Mouse (Mus musculus) kidney, postnatal 4 days (tissue): Measurements from ENCODE around the gene Igf2bp3.

ENCODE experiments used
- DNase-seq, 2 experiments: peaks; one replicate each; pipeline ENCODE4 v3.0.0; 2021; ENCODE audit warnings: mixed read lengths in 2 of 2

Gene Igf2bp3

DNA sequence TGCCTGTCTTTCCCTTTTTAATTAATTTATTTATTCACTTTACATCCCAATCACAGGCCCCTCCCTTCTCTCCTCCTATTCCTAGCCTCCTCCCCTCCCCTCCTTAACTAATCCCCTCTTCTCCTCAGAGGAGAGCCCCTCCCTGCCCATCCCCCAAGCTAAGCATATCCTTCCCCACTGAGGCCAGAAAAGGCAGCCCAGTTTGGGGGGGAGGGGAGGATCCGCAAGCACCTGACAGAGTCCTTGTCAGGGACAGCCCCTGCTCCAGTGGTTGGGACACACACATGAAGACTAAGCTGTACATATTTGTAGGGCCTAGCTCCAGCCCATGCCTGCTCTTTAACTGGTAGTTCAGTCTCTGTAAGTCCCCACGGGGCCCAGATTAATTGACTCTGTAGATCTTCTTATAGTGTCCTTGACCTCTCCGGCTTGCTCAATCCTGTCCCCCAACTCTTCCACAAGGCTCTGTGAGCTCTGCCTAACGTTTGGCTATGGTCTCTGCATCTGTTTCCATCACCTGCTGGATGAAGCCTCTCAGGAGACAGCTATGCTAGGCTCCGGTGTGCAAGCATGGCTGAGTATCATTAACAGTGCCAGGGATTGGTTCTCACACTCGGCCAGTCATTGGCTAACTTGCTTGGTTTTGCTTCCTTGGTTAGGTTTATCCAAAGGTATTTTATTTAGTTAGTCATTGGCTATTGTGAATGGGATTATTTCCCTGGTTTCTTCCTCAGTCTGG lies 82.2 kb downstream of the Igf2bp3 start:
- DNase-seq = no peak

DNA sequence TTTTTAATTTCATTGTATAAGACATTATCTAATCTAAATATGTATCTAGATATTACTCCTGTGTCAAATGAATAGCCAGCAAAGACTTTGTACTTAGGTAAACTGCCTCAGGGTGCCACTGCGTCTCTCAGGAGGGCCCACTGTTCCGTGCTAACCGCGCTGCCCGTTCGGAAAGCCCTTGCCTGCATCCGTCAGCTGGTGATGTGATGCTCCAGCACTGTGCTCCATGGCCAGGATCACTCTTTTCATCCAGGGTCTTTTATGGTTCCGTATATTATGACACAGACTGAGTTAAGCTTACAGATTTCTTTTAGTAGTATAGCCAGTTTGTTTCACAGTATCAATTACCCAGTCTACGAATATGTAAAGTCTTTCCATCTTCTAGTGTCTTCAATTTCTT lies 82.9 kb downstream of the Igf2bp3 start:
- DNase-seq = no peak

DNA sequence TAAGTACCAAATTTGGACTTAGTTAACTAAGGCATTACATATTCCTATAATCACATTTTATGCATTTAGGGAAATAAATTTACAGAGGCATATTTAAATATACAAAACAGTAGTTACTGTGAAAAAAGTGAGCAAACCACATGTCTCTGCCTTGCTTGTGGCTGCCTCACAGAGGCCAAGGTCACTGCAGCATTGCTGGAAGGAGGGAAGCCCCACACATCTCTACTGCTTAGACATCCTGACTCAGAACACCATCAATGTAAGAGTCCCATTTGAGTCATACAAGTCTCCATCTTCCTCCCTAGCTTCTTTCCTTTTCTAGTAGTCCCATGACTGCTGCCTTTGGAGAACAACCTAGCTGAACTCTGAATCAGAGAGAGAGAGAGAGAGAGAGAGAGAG lies 84.4 kb downstream of the Igf2bp3 start:
- DNase-seq = no peak

DNA sequence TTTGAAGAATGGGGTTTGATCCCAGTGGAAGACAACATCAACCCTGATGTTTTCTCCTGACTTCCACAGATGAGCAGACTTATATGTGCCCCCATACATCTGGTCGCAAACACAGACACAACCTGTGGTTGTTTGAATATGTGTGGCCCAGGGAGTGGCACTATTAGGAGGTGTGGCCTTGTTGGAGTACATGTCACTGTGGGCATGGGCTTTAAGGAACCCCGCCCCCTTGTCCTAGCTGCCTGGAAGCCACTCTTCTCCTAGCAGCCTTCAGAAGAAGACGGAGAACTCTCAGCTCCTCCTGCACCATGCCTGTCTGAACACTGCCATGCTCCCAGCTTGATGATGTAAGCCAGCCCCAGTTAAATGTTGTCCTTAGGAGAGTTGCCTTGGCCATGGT lies 94.4 kb downstream of the Igf2bp3 start:
- no peak for DNase-seq

DNA sequence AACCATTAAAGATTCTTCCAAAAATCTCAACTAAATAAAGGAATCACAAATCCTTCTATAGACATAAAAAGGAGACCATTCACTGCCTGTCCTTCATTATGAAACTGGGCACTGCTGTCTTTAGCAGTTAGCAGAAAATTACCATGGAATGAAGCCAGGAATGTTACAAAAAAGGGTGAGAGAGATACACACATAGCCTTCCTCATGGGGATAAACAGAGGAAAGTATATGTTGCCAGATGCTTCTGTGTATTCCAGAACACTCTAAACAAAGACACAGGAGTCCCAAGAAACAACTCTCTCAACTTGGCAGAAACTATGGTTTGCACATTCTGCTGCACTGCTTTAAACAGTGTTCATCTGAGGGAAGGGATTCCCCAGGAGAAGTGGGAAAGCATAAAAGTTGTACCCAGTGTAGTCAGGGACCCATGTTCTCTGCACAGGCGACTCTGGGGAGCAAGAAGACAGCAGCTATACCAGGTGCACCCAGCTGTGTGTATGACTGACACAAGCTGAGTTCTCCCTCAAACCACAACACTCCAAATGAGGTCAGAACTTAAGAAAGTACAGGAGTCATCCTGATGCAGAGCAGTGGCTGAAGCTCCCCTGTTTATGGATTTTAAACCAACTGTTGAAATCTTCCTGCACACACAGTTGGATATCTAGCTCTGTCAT lies 95.2 kb downstream of the Igf2bp3 start:
- DNase-seq = no peak

DNA sequence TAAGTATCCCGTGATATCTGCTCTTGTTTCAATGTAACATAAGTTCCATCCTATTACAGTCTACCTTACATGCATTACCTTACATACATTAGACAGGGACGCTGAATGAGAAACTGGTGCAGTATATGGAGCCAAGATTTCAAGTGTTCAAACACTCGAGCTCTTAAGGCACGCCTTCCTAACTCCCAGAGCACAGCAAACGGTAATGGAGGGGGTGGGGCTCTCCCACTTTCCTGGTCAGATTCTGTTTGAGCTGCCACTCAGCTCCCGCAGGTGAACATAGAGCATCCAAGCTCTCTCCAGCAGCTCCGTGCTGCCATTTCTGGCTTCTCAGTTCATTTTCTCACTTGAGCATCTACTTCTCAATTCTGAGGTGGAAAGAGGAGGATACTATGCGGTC lies 96.3 kb downstream of the Igf2bp3 start:
- no peak for DNase-seq

DNA sequence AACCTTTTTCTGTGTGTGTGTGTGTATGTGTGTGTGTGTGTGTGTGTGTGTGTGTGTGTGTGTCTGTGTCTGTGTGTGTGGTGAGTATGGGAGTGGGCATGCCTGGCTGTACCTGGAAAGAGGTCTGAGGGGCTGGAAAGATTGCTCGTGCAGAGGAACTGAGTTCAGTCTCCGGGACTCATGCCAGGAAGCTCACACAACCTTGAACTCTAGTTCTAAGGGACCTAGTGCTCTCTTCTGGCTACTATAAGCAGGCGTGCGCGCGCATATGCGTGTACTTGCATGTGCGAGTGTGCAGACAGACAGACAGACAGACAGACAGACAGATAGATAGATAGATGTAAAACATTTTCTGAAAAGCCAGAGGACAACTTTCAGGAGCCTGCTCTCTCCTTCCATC lies 98.5 kb downstream of the Igf2bp3 start:
- no peak for DNase-seq

DNA sequence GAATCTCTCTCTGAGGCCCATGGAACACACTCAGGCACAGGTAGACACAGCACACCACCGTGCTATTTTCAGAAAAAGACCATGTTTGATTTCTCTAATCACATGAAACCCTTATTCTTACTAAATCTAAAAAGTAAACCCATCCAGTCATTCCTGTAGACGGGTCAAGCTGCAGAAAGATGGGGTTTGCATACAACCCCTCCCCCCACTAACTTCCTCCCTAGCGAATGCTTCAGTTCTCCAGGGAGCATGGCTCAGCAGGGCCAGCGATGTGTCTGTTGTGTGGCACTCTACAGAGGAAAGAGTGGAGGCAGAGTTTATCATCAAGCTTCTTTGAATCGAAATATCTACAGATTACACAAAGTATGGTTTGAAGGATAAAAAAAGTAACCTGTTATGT lies 99.2 kb downstream of the Igf2bp3 start:
- no peak for DNase-seq

DNA sequence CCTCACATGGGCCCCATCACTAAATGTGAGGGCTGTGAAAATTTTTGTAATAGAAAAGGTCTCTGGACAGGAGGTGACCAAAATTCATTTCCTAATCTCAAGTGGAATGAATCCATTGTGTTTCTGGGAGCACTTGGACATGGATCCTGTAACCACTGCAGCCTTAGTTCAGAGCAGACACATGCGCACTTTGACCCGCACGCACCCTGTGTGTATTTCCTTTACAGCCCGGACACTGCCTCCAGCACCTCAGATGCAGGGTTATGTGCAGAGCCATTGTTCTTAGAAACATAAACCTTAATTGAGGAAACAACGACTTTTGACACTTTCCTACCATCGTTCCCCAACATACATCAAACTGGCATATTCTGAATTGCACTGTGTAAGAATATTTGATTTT lies 100.3 kb downstream of the Igf2bp3 start:
- no peak for DNase-seq

DNA sequence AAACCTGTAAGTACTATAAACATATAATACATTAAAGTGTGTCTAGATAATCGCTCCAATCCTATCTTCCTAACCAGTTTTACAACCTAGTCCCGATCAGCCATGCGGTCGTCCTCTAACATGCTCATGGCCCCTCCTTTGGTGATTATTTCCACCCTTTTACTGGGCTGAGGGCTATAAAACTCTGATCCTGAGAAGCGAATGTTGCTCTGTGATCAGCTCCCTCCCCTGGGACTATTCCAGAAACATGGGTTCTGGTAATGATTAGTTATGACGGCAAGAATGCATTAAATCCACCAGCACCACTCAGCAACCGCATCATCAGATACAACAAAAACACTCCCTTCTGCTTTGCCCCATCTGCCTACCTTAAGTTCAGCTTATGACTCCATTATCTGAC lies 100.9 kb downstream of the Igf2bp3 start:
- DNase-seq = no peak

DNA sequence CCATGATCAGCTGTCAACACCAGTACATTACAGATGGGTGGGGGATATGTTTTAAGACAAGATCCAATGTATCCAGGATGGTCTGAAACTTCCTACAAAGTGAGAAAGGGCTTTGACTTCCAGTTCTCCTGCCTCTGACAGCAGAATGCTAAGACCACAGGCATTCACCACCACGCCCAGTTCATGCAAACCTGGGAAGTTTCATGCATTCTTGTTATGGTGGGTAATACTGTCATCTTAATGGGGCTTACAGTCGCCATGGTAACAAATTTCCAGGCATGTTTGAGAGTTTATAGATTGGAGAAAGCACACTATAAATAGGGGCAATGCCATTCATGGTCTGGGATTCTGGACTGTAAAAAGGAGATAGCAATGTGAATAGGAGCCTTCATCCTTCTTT lies 105.6 kb downstream of the Igf2bp3 start:
- DNase-seq = no peak

DNA sequence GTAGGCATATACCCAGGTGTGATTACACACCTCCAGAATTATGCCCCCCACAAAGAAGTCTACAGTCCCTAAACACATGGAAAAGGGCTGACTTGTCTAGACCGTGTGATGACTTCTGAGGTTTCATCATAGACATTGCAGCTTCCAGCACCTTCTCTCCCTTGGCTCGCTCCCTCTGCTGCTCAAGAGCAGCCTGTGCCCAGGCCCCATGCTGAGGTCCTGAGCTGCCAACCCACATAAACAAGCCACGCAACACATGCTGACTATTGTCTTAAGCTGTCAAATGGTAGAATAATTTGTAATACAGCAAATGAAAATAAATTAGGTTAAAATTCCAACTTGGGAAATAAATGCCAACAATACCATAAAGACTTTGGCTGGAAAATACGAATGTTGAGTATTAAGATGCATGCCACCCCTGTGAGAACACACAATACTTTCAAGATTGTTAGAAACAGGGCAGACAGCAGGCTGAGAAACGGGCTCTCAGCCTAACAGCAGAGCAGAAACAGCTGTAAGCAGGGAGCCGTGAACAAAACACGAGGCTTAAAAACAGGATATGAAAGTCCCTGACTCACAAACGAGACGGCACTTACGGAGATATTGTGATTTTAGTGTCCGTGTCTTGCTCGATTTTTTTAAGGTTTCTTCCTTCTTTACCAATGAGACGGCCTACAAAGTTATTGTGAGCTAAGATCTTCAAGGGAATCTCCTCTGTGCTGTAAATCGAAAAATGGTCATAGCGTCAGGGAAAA lies 107.8 kb downstream of the Igf2bp3 start:
- no peak for DNase-seq

DNA sequence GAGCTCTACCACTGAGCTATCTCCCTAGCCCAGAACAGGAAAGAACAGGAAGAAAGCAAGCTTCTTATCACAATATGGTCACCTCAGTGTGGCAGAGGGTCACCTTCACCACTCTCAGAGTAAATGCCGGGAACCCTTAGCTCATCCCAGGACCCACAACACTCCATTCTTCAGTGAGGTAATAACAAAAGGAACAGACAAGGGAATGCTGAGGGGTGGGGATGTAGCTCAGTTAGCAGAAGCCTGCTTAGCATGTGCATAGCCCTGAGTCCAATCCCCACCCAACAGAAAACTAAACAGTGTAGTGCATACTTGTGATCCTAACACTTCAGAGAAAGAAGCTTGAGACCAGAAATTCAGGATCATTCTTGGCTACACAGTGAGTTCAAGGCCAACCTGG lies 115.7 kb downstream of the Igf2bp3 start:
- DNase-seq = no peak

DNA sequence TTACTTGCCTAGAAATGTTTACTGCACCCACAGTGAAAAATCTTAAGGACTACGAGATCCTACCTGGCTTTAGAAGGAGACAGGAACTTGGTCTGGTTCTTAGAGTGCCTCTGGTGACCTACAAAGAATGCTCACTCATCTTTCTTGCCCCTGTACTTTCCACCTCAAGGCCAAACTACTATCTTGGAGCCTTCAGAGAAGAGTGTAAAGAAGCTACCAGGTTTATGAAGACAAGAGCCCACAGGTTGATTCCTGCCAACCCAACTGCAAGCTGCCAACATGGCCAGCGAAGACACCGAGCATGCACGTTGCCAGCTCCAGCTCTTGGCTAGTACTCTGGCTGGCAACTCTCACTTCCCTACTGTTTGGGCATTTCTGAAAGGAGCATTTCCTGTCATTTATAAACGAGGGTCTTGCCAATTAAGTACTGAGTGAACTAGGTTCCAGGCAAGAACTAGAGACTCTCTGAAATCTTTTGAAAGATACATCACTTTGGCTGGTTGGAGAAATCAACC lies 117.1 kb downstream of the Igf2bp3 start:
- DNase-seq = no peak

DNA sequence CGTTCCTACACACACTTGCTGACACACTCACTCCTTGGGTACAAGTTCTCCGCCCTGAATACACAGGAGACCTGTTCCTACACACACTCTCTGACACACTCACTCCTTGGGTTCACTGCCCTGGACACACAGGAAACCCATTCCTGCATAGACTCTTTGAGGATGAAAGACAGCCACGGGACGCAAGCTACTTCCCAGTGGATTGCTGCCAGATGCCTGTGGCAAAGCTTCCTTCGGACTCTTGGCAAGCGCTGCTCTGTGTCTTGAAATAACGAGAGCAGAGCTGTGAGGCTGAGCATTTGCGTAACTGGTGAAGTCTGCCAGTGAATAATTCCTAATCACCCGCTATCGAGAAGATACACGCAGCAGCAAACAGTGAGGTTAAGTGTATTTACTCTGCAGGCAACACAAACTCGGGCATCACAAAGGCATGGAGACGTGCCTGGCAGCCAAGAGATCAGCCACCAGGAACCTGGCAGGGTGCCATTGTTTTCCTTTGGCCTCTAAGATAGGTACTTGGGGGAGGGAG lies 117.8 kb downstream of the Igf2bp3 start:
- DNase-seq = peak; percentile 68 to 79

DNA sequence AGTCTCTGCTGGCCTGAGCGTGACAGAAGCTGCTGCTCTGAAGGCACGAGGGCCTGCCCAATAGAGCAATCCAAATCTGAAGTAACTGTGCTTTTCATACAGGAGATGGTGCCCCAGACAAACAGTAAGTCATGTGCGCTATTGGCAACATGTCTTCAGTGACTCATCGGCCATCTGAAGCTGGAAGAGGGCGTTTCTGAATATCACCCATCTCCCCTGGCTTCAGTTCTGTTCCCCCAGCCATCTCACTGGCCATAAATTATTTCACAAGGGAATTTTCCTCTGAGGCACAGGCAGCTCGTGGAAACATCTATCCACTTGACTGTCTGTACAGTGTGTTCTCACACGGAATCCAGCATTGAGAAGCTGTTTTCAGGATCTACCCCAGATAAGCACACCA lies 118.3 kb downstream of the Igf2bp3 start:
- DNase-seq = peak in 1 of 2 experiments; percentile 10

DNA sequence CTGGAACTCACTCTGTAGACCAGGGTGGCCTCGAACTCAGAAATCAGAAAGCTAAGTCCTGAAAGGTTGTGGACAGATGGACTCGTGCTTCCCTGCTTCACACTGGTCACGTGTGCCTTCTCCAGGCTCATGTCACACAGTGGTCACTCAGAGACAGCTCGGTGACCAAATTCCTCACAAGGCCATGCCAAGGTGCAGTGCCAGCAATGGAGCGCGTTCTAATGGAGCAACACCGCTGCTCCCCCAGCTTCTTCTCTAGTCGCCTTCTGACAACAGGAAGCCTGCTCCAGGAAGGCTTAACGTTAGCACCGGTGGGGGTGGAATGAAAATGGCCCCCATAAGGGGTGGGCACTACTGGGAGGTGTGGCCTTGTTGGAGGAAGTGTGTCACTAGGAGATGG lies 119.8 kb downstream of the Igf2bp3 start:
- no peak for DNase-seq

DNA sequence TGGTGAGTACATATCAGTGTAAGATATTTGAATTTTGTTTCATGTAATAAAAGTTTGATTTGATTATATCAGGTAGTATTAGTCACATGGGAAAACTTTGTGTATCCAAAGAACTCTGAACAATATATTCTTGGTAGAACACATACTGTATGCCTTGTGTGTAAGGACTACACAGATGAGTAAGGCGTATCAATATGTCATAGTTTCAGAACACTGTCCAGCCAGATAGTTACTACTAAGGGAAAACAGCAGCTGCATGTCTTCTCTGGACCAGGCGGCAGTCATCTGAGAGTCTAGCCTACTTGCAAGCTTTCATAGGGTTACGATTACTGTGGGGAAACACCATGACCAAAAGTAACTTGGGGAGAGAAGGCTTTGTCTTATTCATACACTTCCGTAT lies 131.7 kb downstream of the Igf2bp3 start:
- DNase-seq = no peak

DNA sequence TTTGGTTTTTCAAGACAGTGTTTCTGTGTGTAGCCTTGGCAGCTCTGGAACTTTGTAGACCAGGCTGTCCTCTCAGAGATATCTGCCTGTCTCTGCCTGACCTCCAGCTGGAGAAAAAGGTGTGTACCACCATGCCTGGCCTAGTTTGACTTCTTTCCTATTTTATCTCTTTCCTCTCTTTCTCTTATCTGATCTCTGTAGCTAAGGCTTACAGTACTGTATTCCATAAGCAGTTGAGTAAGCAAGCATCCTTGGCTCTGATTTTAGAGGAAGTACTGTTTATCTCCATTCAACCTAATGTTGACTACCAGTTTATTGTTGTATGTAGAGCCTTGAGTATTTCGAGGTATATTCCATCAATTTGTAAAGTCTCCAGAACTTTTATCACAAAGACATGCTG lies 135.4 kb downstream of the Igf2bp3 start:
- DNase-seq = no peak

DNA sequence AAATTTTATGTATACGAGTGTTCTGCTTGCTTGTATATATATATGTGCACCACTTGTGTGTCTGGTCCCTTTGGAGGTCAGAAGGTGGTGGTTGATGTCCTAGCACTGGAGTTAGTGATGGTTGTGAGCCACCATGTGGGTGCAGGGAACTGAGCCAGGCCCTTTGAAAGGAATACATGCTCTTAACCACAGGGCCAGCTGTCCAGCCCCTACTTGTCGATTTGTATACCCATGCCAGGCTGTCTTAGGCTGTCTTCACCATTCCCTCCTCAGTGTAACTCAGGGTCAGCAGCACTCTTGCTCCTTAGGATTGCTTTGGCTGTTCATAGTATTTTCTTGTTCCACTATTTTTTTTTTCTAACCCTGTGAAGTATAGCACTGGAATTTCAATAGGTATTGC lies 136.9 kb downstream of the Igf2bp3 start:
- DNase-seq = no peak

DNA sequence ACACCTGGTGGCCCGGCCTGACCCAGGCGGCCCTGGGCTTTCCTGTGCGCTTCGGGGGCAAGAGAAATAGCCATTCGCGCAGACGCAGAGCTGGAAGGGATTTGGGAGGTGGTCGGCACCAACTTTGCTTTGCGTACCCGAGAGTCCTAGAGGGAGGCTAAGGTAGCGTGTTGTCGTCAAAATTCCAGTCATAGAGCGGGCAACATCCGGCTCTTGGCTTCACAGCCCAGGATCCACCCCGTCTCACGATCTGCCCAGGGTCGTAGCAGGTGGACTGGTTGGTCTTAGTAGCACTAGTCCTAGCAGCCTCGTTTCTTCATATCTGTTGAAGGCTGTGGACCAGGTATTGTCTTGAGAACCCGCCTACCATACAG lies 140.7 kb downstream of the Igf2bp3 start:
- DNase-seq = no peak

DNA sequence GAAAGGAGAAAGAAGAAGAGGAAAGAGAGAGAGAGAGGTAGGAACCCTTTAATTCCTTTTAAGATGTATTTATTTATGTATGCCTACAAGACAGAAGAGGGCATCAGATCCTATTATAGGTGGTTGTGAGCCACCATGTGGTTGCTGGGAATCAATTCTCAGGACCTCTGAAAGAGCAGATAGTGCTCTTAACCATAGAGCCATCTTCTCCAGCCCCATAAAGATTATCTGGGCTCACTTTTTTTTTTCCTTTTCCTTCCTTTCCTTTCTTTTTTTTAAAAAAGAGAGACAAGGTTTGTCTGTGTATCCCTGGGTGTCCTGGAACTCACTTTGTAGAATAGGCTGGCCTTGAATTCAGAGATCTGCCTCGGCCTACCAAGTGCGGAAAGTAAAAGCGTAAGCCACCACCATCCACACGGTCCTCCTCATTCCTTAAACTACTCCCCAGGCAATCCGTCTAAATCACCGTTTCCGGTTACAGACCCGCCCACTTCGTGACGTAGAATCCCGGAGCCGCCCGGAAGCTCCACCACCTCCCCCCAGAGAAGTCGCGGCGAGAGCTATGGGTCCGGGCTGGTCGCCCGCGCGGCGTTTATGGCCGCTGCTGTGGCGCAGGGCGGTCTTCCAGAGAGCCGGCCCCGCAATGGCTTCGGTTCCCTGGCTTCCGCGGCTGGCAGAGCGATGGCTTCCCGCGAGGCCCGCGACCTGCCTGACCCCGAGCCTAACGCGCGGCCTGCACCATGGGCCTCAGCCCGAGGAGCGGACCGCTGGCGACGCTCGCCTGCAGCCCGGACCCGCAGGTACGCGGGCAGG lies 141.2 kb downstream of the Igf2bp3 start, which contains the start of gene Malsu1:
Gene Malsu1 (plus strand): TSS at position 492 of the 813 bp plus-strand sequence.
- DNase-seq = peak; percentile 97 to 98

DNA sequence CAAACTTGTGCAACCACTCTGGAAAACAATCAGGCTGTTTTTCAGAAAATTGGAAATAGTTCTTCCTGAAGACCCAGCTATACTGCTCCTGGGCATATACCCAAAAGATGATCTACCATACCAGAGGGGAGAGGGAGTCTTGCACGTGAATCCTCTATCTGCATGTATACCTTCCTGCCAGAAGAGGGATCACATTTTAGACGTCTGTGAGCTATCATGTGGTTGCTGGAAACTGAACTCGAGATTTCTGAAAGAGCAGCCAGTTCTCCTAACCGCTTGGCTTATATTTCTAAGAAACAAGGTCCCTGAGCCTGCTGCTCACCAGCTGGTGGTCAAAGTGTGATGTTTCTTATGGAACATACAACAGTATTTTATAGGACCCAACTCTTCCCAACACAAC lies 146.4 kb downstream of the Igf2bp3 start:
- DNase-seq = no peak
